Mouse (Mus musculus): ENCODE data around the gene Fabp6. TPM values are rescaled to one million over a fixed set of nuclear protein-coding genes. Genes with fewer than 3 reads are reported as not detected.

Fabp6 gene
- polyA plus RNA-seq, 1 experiment from 2014 or later = not detected

DNA sequence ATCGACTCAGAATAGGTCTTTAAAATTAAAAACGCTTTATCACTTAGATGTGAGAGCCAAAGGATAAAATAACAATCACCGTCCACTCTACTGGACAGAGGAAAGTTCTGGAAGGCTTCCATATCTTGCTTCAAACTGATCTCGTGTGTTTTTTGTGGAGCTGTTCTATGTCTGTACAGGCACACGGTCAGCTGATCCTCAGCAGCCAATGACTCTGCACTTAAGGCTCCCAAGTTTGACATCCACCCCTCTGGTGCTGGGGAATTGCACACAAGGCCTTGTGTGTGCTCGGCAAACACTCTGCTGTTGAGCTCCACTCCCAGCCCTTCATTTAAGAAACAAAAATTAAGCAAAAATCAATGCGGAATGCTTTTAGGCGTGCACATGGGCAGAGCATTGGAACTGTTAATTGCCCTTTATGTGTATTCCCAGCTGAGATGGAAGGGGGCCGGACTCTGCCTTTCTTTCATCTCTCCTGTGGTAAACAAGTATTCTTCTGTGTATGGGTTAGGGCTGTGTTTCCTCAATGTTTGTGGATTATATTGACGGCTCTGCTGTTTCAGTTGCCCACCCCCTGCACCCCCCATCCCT, 37.6 kb downstream of the Fabp6 start:
- 66% methylated on average over 10 of the region's 10 CpGs for WGBS
- Histone ChIP-seq H3K36me3 (peaks cover 14% of the 10 kb centered on the region), H3K27me3 (no peaks in the 10 kb centered on the region), H3K9me3 (no peaks in the 10 kb centered on the region), H3K4me1 (peaks cover 58% of the 10 kb centered on the region), H3K4me3 (no peak overlapping the region), H3K9ac (replicated peaks) (no peak overlapping the region), H3K27ac (replicated peaks) (peak overlapping the region; percentile 42), H3K4me2 (replicated peaks) (no peak overlapping the region)
- ATAC-seq (ENCODE audit: low FRiP score, low read depth) = no peak; the same call in 1 of the 2 replicates

DNA sequence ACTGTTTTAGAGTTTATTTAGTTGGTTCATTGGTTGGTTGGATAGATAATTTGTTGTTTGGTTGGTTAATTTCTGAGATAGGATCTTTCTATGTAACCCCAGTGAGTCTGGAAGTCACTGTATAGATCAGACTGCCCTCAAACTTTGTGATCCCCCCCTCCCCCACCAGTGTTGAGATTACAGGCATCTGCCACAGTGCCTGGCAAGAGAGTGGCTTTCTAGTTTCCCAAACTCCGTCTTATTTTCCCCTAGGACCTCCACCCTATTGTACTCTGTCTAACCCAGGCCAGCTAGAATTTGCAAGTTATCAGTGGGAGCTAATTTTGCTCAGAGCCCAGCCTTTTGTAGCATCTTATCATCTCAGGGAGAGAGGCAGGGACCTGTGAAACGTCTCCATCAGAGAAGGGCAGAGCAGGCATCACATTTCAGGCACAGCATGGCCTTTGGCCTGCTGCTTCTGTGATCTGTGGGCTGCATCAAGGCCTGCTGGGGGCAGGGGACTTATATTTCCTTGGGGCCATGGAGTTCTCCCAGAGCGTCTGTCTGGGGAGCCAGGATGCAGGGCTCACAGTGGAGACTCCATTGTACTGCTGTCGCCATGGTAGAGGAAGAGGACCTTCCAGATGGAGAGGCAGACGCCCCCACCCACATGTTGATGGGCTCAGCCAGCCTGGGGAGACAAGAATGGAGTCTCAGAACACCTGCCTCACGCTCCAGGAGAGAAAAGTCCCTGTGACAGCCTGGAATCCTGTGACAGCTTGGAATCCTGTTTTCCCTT, 41.6 kb downstream of the Fabp6 start:
- WGBS = 3% methylated on average over 6 of the region's 6 CpGs
- Histone ChIP-seq H3K9ac (replicated peaks) (0 out of 2 replicates have a peak overlapping the region, but pooled peaks have one; percentile 34), H3K27me3 (no peaks in the 10 kb centered on the region), H3K9me3 (no peaks in the 10 kb centered on the region), H3K4me2 (replicated peaks) (no peak overlapping the region; the same call in 1 of the 2 replicates), H3K4me1 (peaks cover 37% of the 10 kb centered on the region), H3K36me3 (peaks cover 40% of the 10 kb centered on the region), H3K27ac (replicated peaks) (peak overlapping the region; percentile 76), H3K4me3 (no peak overlapping the region)
- ATAC-seq (ENCODE audit: low FRiP score, low read depth) = peak; percentile 78

DNA sequence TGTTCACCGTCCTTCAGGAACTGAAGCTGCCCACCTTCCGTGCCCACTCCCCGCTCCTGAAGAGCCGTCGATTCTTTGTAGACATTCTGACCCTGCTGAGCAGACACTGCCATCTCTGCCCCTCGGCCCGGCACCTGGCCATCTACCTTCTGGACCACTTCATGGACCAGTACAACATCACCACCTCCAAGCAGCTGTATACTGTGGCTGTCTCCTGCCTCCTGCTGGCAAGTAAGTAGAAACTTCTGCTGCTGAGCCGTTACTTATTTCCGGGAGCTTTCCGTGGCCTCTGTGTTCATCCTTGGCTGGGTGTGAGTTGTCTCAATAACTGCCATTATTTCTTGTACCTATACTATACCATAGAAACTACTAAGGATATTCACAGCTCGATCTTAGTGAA, 44.8 kb downstream of the Fabp6 start:
- H3K4me3 ChIP-seq = no peak overlapping the region
- H3K4me2 ChIP-seq (replicated peaks) = no peak overlapping the region
- H3K9me3 ChIP-seq = no peaks in the 10 kb centered on the region
- no peak overlapping the region for H3K27ac ChIP-seq (replicated peaks)
- H3K27me3 ChIP-seq = no peaks in the 10 kb centered on the region
- 90% methylated on average over 11 of the region's 11 CpGs for WGBS
- H3K4me1 ChIP-seq = peaks cover 25% of the 10 kb centered on the region
- ATAC-seq (ENCODE audit: low FRiP score, low read depth) = no peak
- H3K36me3 ChIP-seq = peaks cover 36% of the 10 kb centered on the region
- no peak overlapping the region for H3K9ac ChIP-seq (replicated peaks)

DNA sequence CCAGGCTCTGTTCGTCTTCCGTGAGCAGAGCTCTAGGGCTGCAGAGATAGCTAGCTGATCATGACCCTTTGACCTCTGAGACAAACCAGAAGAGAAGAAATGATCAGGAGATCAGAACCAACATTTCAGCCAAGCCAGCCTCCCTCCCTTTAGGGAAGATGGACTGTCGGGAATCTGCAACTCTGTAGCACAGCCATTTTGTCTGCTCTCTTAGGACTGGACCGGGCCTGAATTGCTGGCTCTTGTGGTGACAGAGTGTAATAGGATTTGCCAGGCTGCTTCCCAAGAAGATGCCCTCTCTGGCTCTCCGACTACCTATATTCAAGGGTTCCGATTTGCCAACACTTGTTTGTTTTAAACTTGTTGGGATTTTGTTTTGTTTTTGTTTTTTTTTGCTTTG, 48.7 kb downstream of the Fabp6 start:
- ATAC-seq (ENCODE audit: low FRiP score, low read depth) = no peak
- no peak overlapping the region for H3K27ac ChIP-seq (replicated peaks)
- no peak overlapping the region for H3K4me2 ChIP-seq (replicated peaks)
- H3K36me3 ChIP-seq = peaks cover 22% of the 10 kb centered on the region
- no peaks in the 10 kb centered on the region for H3K9me3 ChIP-seq
- H3K9ac ChIP-seq (replicated peaks) = no peak overlapping the region
- peaks cover 32% of the 10 kb centered on the region for H3K4me1 ChIP-seq
- 54% methylated on average over 6 of the region's 6 CpGs for WGBS
- H3K27me3 ChIP-seq = no peaks in the 10 kb centered on the region
- no peak overlapping the region for H3K4me3 ChIP-seq

DNA sequence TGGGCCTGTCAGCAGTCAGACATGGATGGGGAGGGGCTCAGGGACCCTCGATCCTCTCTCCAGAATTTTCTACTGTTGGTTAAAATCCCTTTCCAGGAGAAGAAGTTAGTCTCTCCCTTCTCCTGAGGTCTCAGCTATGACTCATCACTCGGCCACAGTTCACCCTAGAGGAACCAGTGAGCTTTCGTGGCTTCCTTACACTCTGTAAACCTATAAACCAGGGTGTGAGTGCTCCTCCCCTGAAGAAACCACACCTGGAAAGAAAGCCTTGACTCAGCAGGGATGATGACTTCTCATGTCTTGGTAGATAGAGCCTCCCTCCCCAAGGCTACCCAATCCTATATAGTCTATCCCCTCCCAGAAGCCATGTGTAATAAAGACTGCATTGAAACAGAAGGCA, 49.6 kb downstream of the Fabp6 start:
- no peak overlapping the region for H3K9ac ChIP-seq (replicated peaks)
- 87% methylated on average over 3 of the region's 3 CpGs for WGBS
- peaks cover 39% of the 10 kb centered on the region for H3K4me1 ChIP-seq
- no peak overlapping the region for H3K4me2 ChIP-seq (replicated peaks)
- no peaks in the 10 kb centered on the region for H3K9me3 ChIP-seq
- peaks cover 13% of the 10 kb centered on the region for H3K36me3 ChIP-seq
- H3K27ac ChIP-seq (replicated peaks) = no peak overlapping the region
- ATAC-seq (ENCODE audit: low FRiP score, low read depth) = no peak
- no peak overlapping the region for H3K4me3 ChIP-seq
- H3K27me3 ChIP-seq = no peaks in the 10 kb centered on the region

DNA sequence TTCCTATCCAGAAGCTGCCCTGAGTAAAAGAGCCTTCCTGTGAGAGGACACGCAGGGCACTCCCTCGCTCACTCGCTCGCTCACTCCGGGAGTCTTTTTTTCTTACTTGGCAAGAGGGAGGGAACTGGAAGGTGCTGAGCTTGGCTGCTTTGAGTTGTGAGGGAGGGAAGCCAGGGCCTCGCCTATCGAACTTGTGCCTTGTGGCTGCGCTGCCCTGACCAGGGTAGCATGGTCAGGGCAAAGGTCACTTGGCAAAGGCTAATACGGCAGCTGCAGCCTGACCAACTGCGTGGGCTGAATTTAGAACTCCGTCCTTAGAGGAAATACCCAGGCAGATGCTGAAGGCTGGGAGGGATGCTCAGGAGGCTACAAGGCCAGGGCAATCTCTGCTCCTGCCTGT, 51.6 kb downstream of the Fabp6 start:
- H3K36me3 ChIP-seq = peaks cover 7% of the 10 kb centered on the region; the same call in 1 of the 2 replicates
- no peak overlapping the region for H3K27ac ChIP-seq (replicated peaks)
- no peak overlapping the region for H3K9ac ChIP-seq (replicated peaks)
- no peaks in the 10 kb centered on the region for H3K9me3 ChIP-seq
- no peaks in the 10 kb centered on the region for H3K27me3 ChIP-seq
- H3K4me3 ChIP-seq = no peak overlapping the region
- no peak for ATAC-seq (ENCODE audit: low FRiP score, low read depth)
- WGBS = 39% methylated on average over 11 of the region's 11 CpGs
- H3K4me1 ChIP-seq = peaks cover 53% of the 10 kb centered on the region
- H3K4me2 ChIP-seq (replicated peaks) = no peak overlapping the region

DNA sequence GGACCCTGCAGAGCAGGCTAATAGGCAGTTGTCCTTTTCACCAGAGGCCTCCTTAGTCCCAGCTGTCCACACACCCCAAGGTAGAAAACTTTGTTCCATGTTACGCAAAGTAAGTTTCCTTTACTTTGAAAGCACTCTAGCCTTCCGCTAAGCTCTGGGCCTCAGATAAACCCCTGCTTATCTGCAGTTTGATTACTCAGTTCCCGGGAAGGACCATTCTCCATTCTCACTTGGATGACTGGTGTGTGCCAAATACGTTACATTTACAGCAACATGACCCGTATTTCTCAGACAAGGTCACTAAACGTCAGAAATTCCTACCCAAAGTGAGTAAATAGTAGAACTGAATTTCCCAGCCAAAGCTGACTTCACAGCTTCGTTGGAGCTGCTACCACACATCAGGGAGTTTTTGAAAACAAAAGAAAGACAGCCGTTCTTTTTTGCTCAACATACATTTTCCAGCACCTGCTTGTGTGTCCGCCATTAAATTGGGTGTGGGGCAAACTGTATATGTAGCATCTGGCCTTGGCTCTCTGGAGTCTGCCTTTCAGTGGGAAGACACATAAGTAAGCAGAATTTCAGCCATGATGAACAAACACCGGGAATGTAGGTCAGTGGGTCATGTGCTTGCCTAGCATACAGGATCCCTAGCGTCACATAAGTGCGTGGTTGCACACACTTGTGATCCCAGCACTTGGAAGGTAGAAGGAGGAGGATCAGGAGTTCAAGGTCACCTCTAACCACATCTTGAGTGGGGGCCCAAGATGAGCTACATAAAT, 52.5 kb downstream of the Fabp6 start:
- Histone ChIP-seq H3K27me3 (no peaks in the 10 kb centered on the region), H3K36me3 (peaks cover 4% of the 10 kb centered on the region; the same call in 1 of the 2 replicates), H3K9me3 (no peaks in the 10 kb centered on the region), H3K4me3 (no peak overlapping the region), H3K9ac (replicated peaks) (no peak overlapping the region), H3K27ac (replicated peaks) (peak overlapping the region; percentile 75), H3K4me1 (peaks cover 53% of the 10 kb centered on the region), H3K4me2 (replicated peaks) (no peak overlapping the region)
- 64% methylated on average over 12 of the region's 12 CpGs for WGBS
- ATAC-seq (ENCODE audit: low FRiP score, low read depth) = no peak

DNA sequence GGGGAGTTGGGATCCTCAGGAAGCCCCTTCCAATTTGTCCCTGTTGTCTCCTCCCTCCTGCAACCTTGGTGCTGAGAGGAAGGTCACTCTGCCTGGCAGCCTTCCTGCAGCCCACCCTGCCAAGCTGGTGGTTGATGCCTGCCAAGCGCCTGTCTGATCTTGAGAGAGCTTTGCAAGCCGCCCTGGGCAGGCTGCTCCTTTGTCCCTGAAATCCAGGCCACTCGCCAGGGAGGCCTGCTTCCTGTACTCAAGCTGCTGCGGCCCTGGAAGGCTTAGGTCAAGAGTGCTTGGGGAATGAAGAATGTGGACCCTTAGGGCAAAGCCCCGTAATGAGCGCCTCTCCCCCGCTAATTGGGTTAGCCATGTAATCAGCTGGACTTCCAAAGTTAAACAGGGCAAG, 53.2 kb downstream of the Fabp6 start:
- ATAC-seq (ENCODE audit: low FRiP score, low read depth) = peak; percentile 45; the same call in 1 of the 2 replicates
- H3K9ac ChIP-seq (replicated peaks) = no peak overlapping the region
- WGBS = 21% methylated on average over 7 of the region's 7 CpGs

DNA sequence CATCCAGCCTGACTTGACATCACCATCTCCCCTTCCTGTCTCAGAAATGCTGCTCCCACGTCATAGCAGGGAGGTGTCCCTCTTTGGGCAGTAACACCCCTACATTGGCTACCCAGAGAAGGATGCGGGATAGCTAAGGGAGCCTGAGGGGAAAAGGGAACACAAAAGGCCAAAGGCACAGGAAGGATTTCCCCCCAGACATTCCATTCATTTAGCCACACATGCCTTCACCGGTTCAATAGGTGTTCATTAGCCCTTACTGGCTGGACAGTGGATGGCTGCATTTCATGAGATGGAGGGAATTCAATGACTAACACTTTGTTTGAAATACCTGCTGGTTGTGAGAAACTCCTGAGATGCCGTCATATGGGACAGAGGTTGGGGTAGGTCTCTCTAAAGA, 54.7 kb downstream of the Fabp6 start:
- no peaks in the 10 kb centered on the region for H3K9me3 ChIP-seq
- no peak overlapping the region for H3K27ac ChIP-seq (replicated peaks)
- H3K27me3 ChIP-seq = no peaks in the 10 kb centered on the region
- no peak overlapping the region for H3K4me2 ChIP-seq (replicated peaks)
- H3K9ac ChIP-seq (replicated peaks) = no peak overlapping the region
- peaks cover 14% of the 10 kb centered on the region; the same call in 1 of the 2 replicates for H3K36me3 ChIP-seq
- peaks cover 47% of the 10 kb centered on the region for H3K4me1 ChIP-seq
- ATAC-seq (ENCODE audit: low FRiP score, low read depth) = no peak
- no peak overlapping the region for H3K4me3 ChIP-seq
- 39% methylated on average over 4 of the region's 4 CpGs for WGBS

More for the DNA sequence above, 53.2 kb downstream of the Fabp6 start:
- H3K4me1 ChIP-seq = peaks cover 53% of the 10 kb centered on the region
- no peak overlapping the region for H3K4me2 ChIP-seq (replicated peaks)
- H3K27me3 ChIP-seq = no peaks in the 10 kb centered on the region
- H3K4me3 ChIP-seq = no peak overlapping the region
- H3K9me3 ChIP-seq = no peaks in the 10 kb centered on the region
- H3K27ac ChIP-seq (replicated peaks) = peak overlapping the region; percentile 75
- peaks cover 11% of the 10 kb centered on the region; the same call in 1 of the 2 replicates for H3K36me3 ChIP-seq

Other genes with a start within 250 kb of the Fabp6 start
- 73.3 and 76.1 TPM in 2 replicates for gene Pttg1, start 175.3 kb downstream of the Fabp6 start, polyA plus RNA-seq (2016; fragmentation: Nextera tagmentation; extraction: Ambion mirVana)
- gene Slu7, start 167.8 kb downstream of the Fabp6 start, polyA plus RNA-seq (2016; fragmentation: Nextera tagmentation; extraction: Ambion mirVana) = 66.7 and 73.5 TPM in 2 replicates
- gene C1qtnf2, start 127.3 kb downstream of the Fabp6 start, polyA plus RNA-seq (2016; fragmentation: Nextera tagmentation; extraction: Ambion mirVana) = 3.7 and 4.5 TPM in 2 replicates
- gene Ccnjl, start 72.8 kb downstream of the Fabp6 start, polyA plus RNA-seq (2016; fragmentation: Nextera tagmentation; extraction: Ambion mirVana) = 32.4 and 32.6 TPM in 2 replicates
- gene 4933415A04Rik, start 14.5 kb downstream of the Fabp6 start, polyA plus RNA-seq (2016; fragmentation: Nextera tagmentation; extraction: Ambion mirVana) = 8.4 and 9.3 TPM in 2 replicates
- gene Pwwp2a, start 80.5 kb upstream of the Fabp6 start, polyA plus RNA-seq (2016; fragmentation: Nextera tagmentation; extraction: Ambion mirVana) = 50.9 and 60.7 TPM in 2 replicates
- 79.2 and 82.1 TPM in 2 replicates for gene Ttc1, start 146.5 kb upstream of the Fabp6 start, polyA plus RNA-seq (2016; fragmentation: Nextera tagmentation; extraction: Ambion mirVana)

All from midbrain, embryonic 12.5 days (tissue).